Mouse (Mus musculus): ENCODE measurements around the gene Fgd5. TPM values are rescaled to one million over a fixed set of nuclear protein-coding genes. Genes with fewer than 3 reads are reported as not detected.

Fgd5 gene
- polyA plus RNA-seq, 1 experiment from 2014 or later, result 9.1 TPM

- ATAC-seq (replicated peaks; ENCODE audit: insufficient number of reproducible peaks, low FRiP score, low TSS enrichment), result no peak
- no peak overlapping the region for H3K4me2 ChIP-seq
- no peak overlapping the region for H3K9ac ChIP-seq (ENCODE audit: low read depth, low read length)
- H3K9me3 ChIP-seq (replicated peaks; ENCODE audit: control insufficient read depth, low read length), result no peaks in the 10 kb centered on the region
- H3K27me3 ChIP-seq (ENCODE audit: control insufficient read depth, insufficient read depth, low read length), result no peaks in the 10 kb centered on the region
- WGBS (ENCODE audit: insufficient replicate concordance), result 42% methylated on average over 8 of the region's 8 CpGs
- H3K4me1 ChIP-seq (ENCODE audit: control insufficient read depth, insufficient read depth, low read length), result peaks cover 19% of the 10 kb centered on the region
- H3K4me3 ChIP-seq (ENCODE audit: low read depth, low read length), result no peak overlapping the region
- H3K36me3 ChIP-seq (ENCODE audit: control insufficient read depth, insufficient read depth, low read length), result no peaks in the 10 kb centered on the region
- no peak overlapping the region for H3K27ac ChIP-seq (ENCODE audit: low read depth, low read length)
Measured at GRCm38 (mm10) chr6:92030646-92031045, 52.0 kb downstream of the Fgd5 start.

DNA sequence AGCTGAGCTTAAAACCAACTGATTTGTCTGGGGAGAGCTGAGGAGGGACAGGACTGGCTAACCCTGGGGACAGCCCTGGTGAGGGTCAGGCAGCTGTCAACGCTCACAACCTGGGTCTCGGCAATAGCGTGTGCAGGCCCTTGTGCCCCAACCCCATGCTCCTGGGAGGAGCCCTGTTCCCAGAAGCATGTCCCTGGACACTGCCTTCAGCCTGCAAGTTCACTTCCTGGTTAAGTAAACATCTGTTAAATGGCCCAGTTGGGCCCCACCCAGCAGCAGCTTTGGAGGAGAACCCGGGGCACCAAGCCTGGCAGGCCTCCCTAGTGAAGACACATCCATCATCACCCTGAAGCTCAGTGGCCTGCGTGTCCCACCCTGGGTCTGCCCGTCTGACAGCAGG, 56.0 kb downstream of the Fgd5 start:
- H3K27ac ChIP-seq (ENCODE audit: low read depth, low read length), result no peak overlapping the region
- H3K36me3 ChIP-seq (ENCODE audit: control insufficient read depth, insufficient read depth, low read length), result no peaks in the 10 kb centered on the region

DNA sequence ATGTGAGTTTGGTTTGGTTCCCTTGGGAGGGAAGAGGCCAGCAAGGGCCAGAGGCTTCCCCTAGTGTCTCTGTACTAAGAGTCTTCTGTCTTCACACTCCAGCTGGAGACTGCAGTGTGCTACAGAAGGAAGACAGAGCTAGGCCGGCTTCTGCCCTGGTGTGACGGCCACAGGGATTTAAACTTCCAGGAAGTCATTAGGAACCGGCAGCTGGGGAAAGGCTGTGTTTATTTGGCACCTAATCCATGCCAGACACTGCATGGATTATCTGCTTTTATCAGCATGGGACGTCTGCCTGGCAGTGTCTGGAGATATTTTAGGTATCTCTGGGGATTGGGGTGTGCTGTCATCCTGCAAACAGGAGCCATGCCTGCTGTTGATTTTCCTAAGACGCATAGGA, 57.7 kb downstream of the Fgd5 start:
- Histone ChIP-seq H3K27ac (ENCODE audit: low read depth, low read length) (no peak overlapping the region), H3K4me2 (no peak overlapping the region), H3K9me3 (replicated peaks; ENCODE audit: control insufficient read depth, low read length) (no peaks in the 10 kb centered on the region), H3K9ac (ENCODE audit: low read depth, low read length) (no peak overlapping the region), H3K27me3 (ENCODE audit: control insufficient read depth, insufficient read depth, low read length) (no peaks in the 10 kb centered on the region), H3K4me3 (ENCODE audit: low read depth, low read length) (no peak overlapping the region), H3K4me1 (ENCODE audit: control insufficient read depth, insufficient read depth, low read length) (peaks cover 18% of the 10 kb centered on the region), H3K36me3 (ENCODE audit: control insufficient read depth, insufficient read depth, low read length) (no peaks in the 10 kb centered on the region)
- ATAC-seq (replicated peaks; ENCODE audit: insufficient number of reproducible peaks, low FRiP score, low TSS enrichment), result no peak
- 12% methylated on average over 5 of the region's 5 CpGs for WGBS (ENCODE audit: insufficient replicate concordance)

More for the DNA sequence above, 56.0 kb downstream of the Fgd5 start:
- 0 out of 2 replicates have a peak, but pooled peaks have one; percentile 47 for ATAC-seq (replicated peaks; ENCODE audit: insufficient number of reproducible peaks, low FRiP score, low TSS enrichment)
- Histone ChIP-seq H3K9me3 (replicated peaks; ENCODE audit: control insufficient read depth, low read length) (no peaks in the 10 kb centered on the region), H3K4me2 (no peak overlapping the region), H3K27me3 (ENCODE audit: control insufficient read depth, insufficient read depth, low read length) (no peaks in the 10 kb centered on the region), H3K9ac (ENCODE audit: low read depth, low read length) (no peak overlapping the region), H3K4me3 (ENCODE audit: low read depth, low read length) (no peak overlapping the region), H3K4me1 (ENCODE audit: control insufficient read depth, insufficient read depth, low read length) (peaks cover 21% of the 10 kb centered on the region)
- WGBS (ENCODE audit: insufficient replicate concordance), result 14% methylated on average over 6 of the region's 6 CpGs

DNA sequence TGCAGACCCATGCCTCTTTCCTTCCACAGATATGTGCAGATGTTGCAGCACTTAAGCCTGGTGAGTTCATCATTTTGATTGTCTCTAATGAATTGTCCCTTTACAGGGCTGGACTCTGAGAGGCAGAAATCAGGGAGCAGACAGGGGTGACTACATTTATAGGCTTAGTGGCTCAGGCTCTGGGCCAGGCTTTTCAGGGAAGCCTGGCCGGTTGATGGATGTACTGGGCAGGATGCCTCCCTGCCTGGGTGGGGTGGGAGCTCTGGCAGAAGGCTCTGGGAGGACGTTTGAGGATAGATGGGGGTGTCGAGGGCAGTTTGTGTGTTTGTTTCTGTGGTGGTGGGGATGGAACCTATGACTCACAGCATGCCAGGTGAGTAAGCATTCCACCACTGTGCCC, 59.5 kb downstream of the Fgd5 start:
- no peak overlapping the region for H3K4me2 ChIP-seq
- H3K9ac ChIP-seq (ENCODE audit: low read depth, low read length), result no peak overlapping the region
- no peak for ATAC-seq (replicated peaks; ENCODE audit: insufficient number of reproducible peaks, low FRiP score, low TSS enrichment)
- no peak overlapping the region for H3K4me3 ChIP-seq (ENCODE audit: low read depth, low read length)
- peaks cover 18% of the 10 kb centered on the region for H3K4me1 ChIP-seq (ENCODE audit: control insufficient read depth, insufficient read depth, low read length)
- H3K36me3 ChIP-seq (ENCODE audit: control insufficient read depth, insufficient read depth, low read length), result no peaks in the 10 kb centered on the region
- no peaks in the 10 kb centered on the region for H3K27me3 ChIP-seq (ENCODE audit: control insufficient read depth, insufficient read depth, low read length)
- H3K9me3 ChIP-seq (replicated peaks; ENCODE audit: control insufficient read depth, low read length), result no peaks in the 10 kb centered on the region
- WGBS (ENCODE audit: insufficient replicate concordance), result 65% methylated on average over 3 of the region's 3 CpGs
- no peak overlapping the region for H3K27ac ChIP-seq (ENCODE audit: low read depth, low read length)

GRCm38 (mm10) chr6:92041271-92041670, 62.6 kb downstream of the Fgd5 start:
- H3K4me1 ChIP-seq (ENCODE audit: control insufficient read depth, insufficient read depth, low read length), result peaks cover 5% of the 10 kb centered on the region
- no peaks in the 10 kb centered on the region for H3K36me3 ChIP-seq (ENCODE audit: control insufficient read depth, insufficient read depth, low read length)

DNA sequence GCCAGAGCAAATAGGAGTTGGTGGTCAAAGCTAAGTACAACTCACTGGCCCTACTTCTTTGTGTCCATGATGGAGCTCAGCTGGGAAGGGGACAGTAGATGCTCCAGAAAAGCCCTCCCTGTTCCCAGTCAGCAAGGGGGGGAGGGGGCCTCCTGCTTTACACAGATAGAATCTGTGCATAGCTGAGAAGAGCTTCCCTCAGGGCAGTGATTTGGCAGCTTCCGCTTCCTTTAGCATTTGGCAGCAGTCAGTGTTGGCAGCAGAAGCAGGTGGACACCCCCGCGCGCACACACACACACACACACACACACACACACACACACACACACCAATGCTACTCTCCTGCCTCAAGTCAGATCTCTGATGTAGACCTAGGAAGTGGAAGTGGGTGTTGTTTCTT, 63.4 kb downstream of the Fgd5 start:
- H3K27ac ChIP-seq (ENCODE audit: low read depth, low read length), result no peak overlapping the region
- no peak overlapping the region for H3K4me2 ChIP-seq
- H3K9ac ChIP-seq (ENCODE audit: low read depth, low read length), result no peak overlapping the region
- H3K4me1 ChIP-seq (ENCODE audit: control insufficient read depth, insufficient read depth, low read length), result no peaks in the 10 kb centered on the region
- no peak for ATAC-seq (replicated peaks; ENCODE audit: insufficient number of reproducible peaks, low FRiP score, low TSS enrichment)
- H3K36me3 ChIP-seq (ENCODE audit: control insufficient read depth, insufficient read depth, low read length), result no peaks in the 10 kb centered on the region
- H3K9me3 ChIP-seq (replicated peaks; ENCODE audit: control insufficient read depth, low read length), result no peaks in the 10 kb centered on the region
- no peaks in the 10 kb centered on the region for H3K27me3 ChIP-seq (ENCODE audit: control insufficient read depth, insufficient read depth, low read length)
- 85% methylated on average over 4 of the region's 4 CpGs for WGBS (ENCODE audit: insufficient replicate concordance)
- H3K4me3 ChIP-seq (ENCODE audit: low read depth, low read length), result no peak overlapping the region

More at GRCm38 (mm10) chr6:92041271-92041670, 62.6 kb downstream of the Fgd5 start:
- no peak overlapping the region for H3K4me3 ChIP-seq (ENCODE audit: low read depth, low read length)
- H3K9ac ChIP-seq (ENCODE audit: low read depth, low read length), result no peak overlapping the region
- no peaks in the 10 kb centered on the region for H3K27me3 ChIP-seq (ENCODE audit: control insufficient read depth, insufficient read depth, low read length)
- H3K27ac ChIP-seq (ENCODE audit: low read depth, low read length), result no peak overlapping the region
- no peak for ATAC-seq (replicated peaks; ENCODE audit: insufficient number of reproducible peaks, low FRiP score, low TSS enrichment)
- H3K4me2 ChIP-seq, result no peak overlapping the region
- H3K9me3 ChIP-seq (replicated peaks; ENCODE audit: control insufficient read depth, low read length), result no peaks in the 10 kb centered on the region
- 77% methylated on average over 5 of the region's 5 CpGs for WGBS (ENCODE audit: insufficient replicate concordance)

GRCm38 (mm10) chr6:92042850-92043249, 64.2 kb downstream of the Fgd5 start:
- Histone ChIP-seq H3K4me2 (no peak overlapping the region), H3K9me3 (replicated peaks; ENCODE audit: control insufficient read depth, low read length) (no peaks in the 10 kb centered on the region), H3K36me3 (ENCODE audit: control insufficient read depth, insufficient read depth, low read length) (no peaks in the 10 kb centered on the region), H3K9ac (ENCODE audit: low read depth, low read length) (no peak overlapping the region), H3K27ac (ENCODE audit: low read depth, low read length) (no peak overlapping the region), H3K4me3 (ENCODE audit: low read depth, low read length) (no peak overlapping the region), H3K4me1 (ENCODE audit: control insufficient read depth, insufficient read depth, low read length) (no peaks in the 10 kb centered on the region), H3K27me3 (ENCODE audit: control insufficient read depth, insufficient read depth, low read length) (no peaks in the 10 kb centered on the region)
- 40% methylated on average over 1 of the region's 1 CpGs for WGBS (ENCODE audit: insufficient replicate concordance)
- ATAC-seq (replicated peaks; ENCODE audit: insufficient number of reproducible peaks, low FRiP score, low TSS enrichment), result no peak

DNA sequence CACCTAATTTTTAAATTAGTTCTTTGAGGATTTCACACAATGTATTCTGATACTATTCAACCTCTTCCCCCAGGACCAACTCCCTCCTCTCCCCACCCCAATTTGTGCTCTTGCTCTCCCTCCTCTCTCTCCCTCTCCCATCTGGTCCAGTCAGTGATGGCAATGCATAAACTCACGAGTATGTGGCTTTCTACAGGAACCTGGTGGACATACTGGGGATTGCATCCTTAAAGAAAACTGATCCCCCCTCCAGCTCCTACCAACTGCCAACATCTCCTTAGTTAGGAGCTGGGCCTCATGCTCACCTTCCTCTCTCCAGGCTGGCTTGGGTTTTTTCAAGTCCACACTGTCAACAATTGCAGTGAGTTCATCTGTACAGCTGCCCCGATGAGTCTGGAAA, 79.1 kb downstream of the Fgd5 start:
- H3K9me3 ChIP-seq (replicated peaks; ENCODE audit: control insufficient read depth, low read length), result no peaks in the 10 kb centered on the region
- H3K4me2 ChIP-seq, result no peak overlapping the region
- WGBS (ENCODE audit: insufficient replicate concordance), result 45% methylated on average over 2 of the region's 2 CpGs
- H3K27me3 ChIP-seq (ENCODE audit: control insufficient read depth, insufficient read depth, low read length), result no peaks in the 10 kb centered on the region
- no peak for ATAC-seq (replicated peaks; ENCODE audit: insufficient number of reproducible peaks, low FRiP score, low TSS enrichment)
- 0 out of 2 replicates have a peak, but pooled peaks cover 7% of the 10 kb centered on the region for H3K4me1 ChIP-seq (ENCODE audit: control insufficient read depth, insufficient read depth, low read length)
- H3K9ac ChIP-seq (ENCODE audit: low read depth, low read length), result no peak overlapping the region
- H3K4me3 ChIP-seq (ENCODE audit: low read depth, low read length), result no peak overlapping the region
- no peaks in the 10 kb centered on the region for H3K36me3 ChIP-seq (ENCODE audit: control insufficient read depth, insufficient read depth, low read length)
- H3K27ac ChIP-seq (ENCODE audit: low read depth, low read length), result no peak overlapping the region

GRCm38 (mm10) chr6:92061725-92062124, 83.0 kb downstream of the Fgd5 start:
- Histone ChIP-seq H3K4me3 (ENCODE audit: low read depth, low read length) (no peak overlapping the region), H3K27me3 (ENCODE audit: control insufficient read depth, insufficient read depth, low read length) (no peaks in the 10 kb centered on the region), H3K36me3 (ENCODE audit: control insufficient read depth, insufficient read depth, low read length) (no peaks in the 10 kb centered on the region), H3K9ac (ENCODE audit: low read depth, low read length) (no peak overlapping the region), H3K4me2 (no peak overlapping the region), H3K27ac (ENCODE audit: low read depth, low read length) (no peak overlapping the region), H3K4me1 (ENCODE audit: control insufficient read depth, insufficient read depth, low read length) (0 out of 2 replicates have a peak, but pooled peaks cover 7% of the 10 kb centered on the region), H3K9me3 (replicated peaks; ENCODE audit: control insufficient read depth, low read length) (no peaks in the 10 kb centered on the region)
- 38% methylated on average over 5 of the region's 5 CpGs for WGBS (ENCODE audit: insufficient replicate concordance)
- ATAC-seq (replicated peaks; ENCODE audit: insufficient number of reproducible peaks, low FRiP score, low TSS enrichment), result 0 out of 2 replicates have a peak, but pooled peaks have one; percentile 26

Data from heart, embryonic 11.5 days (tissue).